Mouse (Mus musculus): ENCODE data around the gene Olfr96. TPM values are rescaled to one million over a fixed set of nuclear protein-coding genes. Genes with fewer than 3 reads are reported as not detected.
A peak's percentile ranks its signal among the peaks of the same experiment; 100 is the strongest.

Olfr96 gene
- polyA plus RNA-seq, 1 experiment: not detected

- 68% methylated on average over 1 of the region's 1 CpGs for WGBS
- no peaks in the 10 kb centered on the region for H3K4me1 ChIP-seq (ENCODE audit: control insufficient read depth, insufficient read depth, low read length)
- DNase-seq: no peak
- no peak within 1 kb of the TSS for H3K4me3 ChIP-seq (replicated peaks; ENCODE audit: extremely low read depth, low read depth, low read length)
- TF ChIP-seq POLR2A (IDR thresholded peaks at IDR 0.05; ENCODE audit: borderline replicate concordance, extremely low read depth, low read depth, low read length): no peak
- no peak for TF ChIP-seq CTCF (IDR thresholded peaks at IDR 0.05; ENCODE audit: insufficient read depth, low read length)
Observed at GRCm38 (mm10) chr17:37263626-37264025, 43.7 kb downstream of the Olfr96 start, which contains the start of gene Olfr98. Olfr98 (minus strand) TSS chr17:37263749.

GRCm38 (mm10) chr17:37270058-37270701 is 50.2 kb downstream of the Olfr96 start, which contains the start of gene H2-M3:
H2-M3 (plus strand) TSS chr17:37270220.
- peak; percentile 93 for DNase-seq
- Histone ChIP-seq H3K4me3 (replicated peaks; ENCODE audit: extremely low read depth, low read depth, low read length) (peak within 1 kb of the TSS; percentile 87), H3K4me1 (ENCODE audit: control insufficient read depth, insufficient read depth, low read length) (peaks cover 4% of the 10 kb centered on the region; the same call in 1 of the 2 replicates)
- TF ChIP-seq CTCF (IDR thresholded peaks at IDR 0.05; ENCODE audit: insufficient read depth, low read length): no peak
- peak; percentile 59; the same call in 1 of the 2 replicates for TF ChIP-seq POLR2A (IDR thresholded peaks at IDR 0.05; ENCODE audit: borderline replicate concordance, extremely low read depth, low read depth, low read length)
- under 1% methylated on average over 26 of the region's 26 CpGs for WGBS

GRCm38 (mm10) chr17:37270702-37271092 is 50.8 kb downstream of the Olfr96 start:
- 16% methylated on average over 8 of the region's 8 CpGs for WGBS
- TF ChIP-seq POLR2A (IDR thresholded peaks at IDR 0.05; ENCODE audit: borderline replicate concordance, extremely low read depth, low read depth, low read length) (no peak), CTCF (IDR thresholded peaks at IDR 0.05; ENCODE audit: insufficient read depth, low read length) (no peak)
- peak overlapping the region; percentile 87 for H3K4me3 ChIP-seq (replicated peaks; ENCODE audit: extremely low read depth, low read depth, low read length)
- peaks cover 4% of the 10 kb centered on the region; the same call in 1 of the 2 replicates for H3K4me1 ChIP-seq (ENCODE audit: control insufficient read depth, insufficient read depth, low read length)
- DNase-seq: peak; percentile 58

GRCm38 (mm10) chr17:37275626-37276248 is 55.8 kb downstream of the Olfr96 start:
- DNase-seq: no peak
- H3K4me1 ChIP-seq (ENCODE audit: control insufficient read depth, insufficient read depth, low read length): peaks cover 4% of the 10 kb centered on the region; the same call in 1 of the 2 replicates
- WGBS: 67% methylated on average over 2 of the region's 2 CpGs
- no peak for TF ChIP-seq POLR2A (IDR thresholded peaks at IDR 0.05; ENCODE audit: borderline replicate concordance, extremely low read depth, low read depth, low read length)
- no peak for TF ChIP-seq CTCF (IDR thresholded peaks at IDR 0.05; ENCODE audit: insufficient read depth, low read length)
- H3K4me3 ChIP-seq (replicated peaks; ENCODE audit: extremely low read depth, low read depth, low read length): no peak overlapping the region

Other genes with a start within 250 kb of the Olfr96 start
- 0.14 and 0.18 TPM in 2 replicates for gene 2410137M14Rik, start 238.9 kb upstream of the Olfr96 start, polyA plus RNA-seq (2012; rRNA removed)
- 0.58 and 1.2 TPM in 2 replicates for gene H2-M5, start 230.6 kb upstream of the Olfr96 start, polyA plus RNA-seq (2012; rRNA removed)
- 12.8 and 21.6 TPM in 2 replicates for gene Zfp57, start 219.0 kb upstream of the Olfr96 start, polyA plus RNA-seq (2012; rRNA removed)
- gene Mog, start 196.7 kb upstream of the Olfr96 start, polyA plus RNA-seq (2012; rRNA removed): not detected in 2 replicates
- 38.0 and 46.1 TPM in 2 replicates for gene Gabbr1, start 174.2 kb upstream of the Olfr96 start, polyA plus RNA-seq (2012; rRNA removed)
- gene Olfr90, start 131.6 kb upstream of the Olfr96 start, polyA plus RNA-seq (2012; rRNA removed): not detected in 2 replicates
- not detected in 2 replicates for gene Olfr91, start 121.9 kb upstream of the Olfr96 start, polyA plus RNA-seq (2012; rRNA removed)
- gene Olfr92, start 100.1 kb upstream of the Olfr96 start, polyA plus RNA-seq (2012; rRNA removed): not detected in 2 replicates
- not detected in 2 replicates for gene Olfr93, start 58.7 kb upstream of the Olfr96 start, polyA plus RNA-seq (2012; rRNA removed)
- not detected in 2 replicates for gene Ubd, start 26.3 kb upstream of the Olfr96 start, polyA plus RNA-seq (2012; rRNA removed)
- not detected in 2 replicates for gene Olfr94, start 19.2 kb upstream of the Olfr96 start, polyA plus RNA-seq (2012; rRNA removed)
- not detected in 2 replicates for gene Olfr95, start 7.0 kb upstream of the Olfr96 start, polyA plus RNA-seq (2012; rRNA removed)
- not detected in 2 replicates for gene Olfr97, start 17.2 kb downstream of the Olfr96 start, polyA plus RNA-seq (2012; rRNA removed)
- not detected in 2 replicates for gene Olfr98, start 43.6 kb downstream of the Olfr96 start, polyA plus RNA-seq (2012; rRNA removed)
- gene H2-M3, start 50.1 kb downstream of the Olfr96 start, polyA plus RNA-seq (2012; rRNA removed): 14.5 and 14.6 TPM in 2 replicates
- not detected in 2 replicates for gene Olfr99, start 63.3 kb downstream of the Olfr96 start, polyA plus RNA-seq (2012; rRNA removed)
- not detected in 2 replicates for gene Olfr101, start 84.2 kb downstream of the Olfr96 start, polyA plus RNA-seq (2012; rRNA removed)
- gene Olfr102, start 96.9 kb downstream of the Olfr96 start, polyA plus RNA-seq (2012; rRNA removed): not detected in 2 replicates
- gene Olfr103, start 119.6 kb downstream of the Olfr96 start, polyA plus RNA-seq (2012; rRNA removed): not detected in 2 replicates
- gene Olfr104-ps, start 139.4 kb downstream of the Olfr96 start, polyA plus RNA-seq (2012; rRNA removed): not detected in 2 replicates
- not detected in 2 replicates for gene Olfr105-ps, start 158.9 kb downstream of the Olfr96 start, polyA plus RNA-seq (2012; rRNA removed)
- gene Olfr106-ps, start 170.2 kb downstream of the Olfr96 start, polyA plus RNA-seq (2012; rRNA removed): not detected in 2 replicates
- gene Olfr107, start 179.1 kb downstream of the Olfr96 start, polyA plus RNA-seq (2012; rRNA removed): not detected in 2 replicates
- not detected in 2 replicates for gene Olfr108, start 225.3 kb downstream of the Olfr96 start, polyA plus RNA-seq (2012; rRNA removed)
- not detected in 2 replicates for gene Olfr109, start 238.8 kb downstream of the Olfr96 start, polyA plus RNA-seq (2012; rRNA removed)

All from lung, adult 2 months (tissue).